In the genomic region with DNA sequence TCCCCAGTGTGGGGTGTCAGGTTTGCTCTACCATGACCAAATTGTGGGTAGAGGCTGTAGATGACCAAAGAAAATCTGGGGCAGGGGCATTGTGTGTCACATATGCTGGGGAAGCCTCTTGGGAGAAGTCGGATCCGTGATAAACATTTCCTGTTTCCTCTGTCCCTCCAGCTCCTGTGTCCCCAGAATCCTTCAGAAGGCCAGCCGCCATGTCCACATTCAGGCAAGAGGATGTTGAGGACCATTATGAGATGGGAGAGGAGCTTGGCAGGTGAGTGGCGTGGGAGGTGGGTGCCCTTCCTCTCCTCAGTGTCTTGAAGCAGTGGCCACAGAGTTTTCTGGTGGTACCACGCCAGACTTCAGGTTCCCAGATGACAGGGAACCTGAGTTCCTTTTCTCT, we compare ENCODE assay signal across 7 mouse cellular contexts. TPM values are rescaled to one million over a fixed set of nuclear protein-coding genes. Genes with fewer than 3 reads are reported as not detected.
A peak's percentile ranks its signal among the peaks of the same experiment; 100 is the strongest.
DNase-seq lines count a peak whose midpoint lies in the region; ATAC-seq lines count a peak whose summit lies in the region.

A gene (minus strand): TSS at position 45 of the 400 bp plus-strand sequence.

- H3K4me3 ChIP-seq in megakaryocyte, embryonic 14.5 days (replicated peaks) = peak within 1 kb of the TSS; percentile 96
- peak within 1 kb of the TSS; percentile 60 for H3K4me3 ChIP-seq in forebrain, embryonic 14.5 days (ENCODE audit: low read depth, low read length)
- H3K4me3 ChIP-seq in limb, embryonic 15.5 days = peak within 1 kb of the TSS; percentile 73
- peak within 1 kb of the TSS; percentile 82 for H3K4me3 ChIP-seq in stomach, embryonic 16.5 days (replicated peaks; ENCODE audit: low read length)

- no peaks in the 10 kb centered on the region for H3K27me3 ChIP-seq in megakaryocyte, embryonic 14.5 days (replicated peaks)
- no peaks in the 10 kb centered on the region for H3K27me3 ChIP-seq in forebrain, embryonic 14.5 days (replicated peaks; ENCODE audit: control insufficient read depth, insufficient read depth, low read length)
- no peaks in the 10 kb centered on the region for H3K27me3 ChIP-seq in limb, embryonic 15.5 days
- H3K27me3 ChIP-seq in stomach, embryonic 16.5 days (ENCODE audit: control insufficient read depth, insufficient read depth, low read length) = no peaks in the 10 kb centered on the region

- peak within 1 kb of the TSS; percentile 61 for H3K4me2 ChIP-seq in forebrain, embryonic 14.5 days (ENCODE audit: low read length)
- H3K4me2 ChIP-seq in limb, embryonic 15.5 days = peak within 1 kb of the TSS; percentile 54
- H3K4me2 ChIP-seq in stomach, embryonic 16.5 days (ENCODE audit: low read depth, low read length) = peak within 1 kb of the TSS; percentile 85

- H3K4me1 ChIP-seq in megakaryocyte, embryonic 14.5 days = peaks cover 71% of the 10 kb centered on the region
- no peaks in the 10 kb centered on the region for H3K4me1 ChIP-seq in forebrain, embryonic 14.5 days (ENCODE audit: control insufficient read depth, insufficient read depth, low read length)
- H3K4me1 ChIP-seq in limb, embryonic 15.5 days = peaks cover 52% of the 10 kb centered on the region
- H3K4me1 ChIP-seq in stomach, embryonic 16.5 days (ENCODE audit: control insufficient read depth, insufficient read depth, low read length) = peaks cover 27% of the 10 kb centered on the region

- no peak for ATAC-seq in megakaryocyte, adult 5-6 weeks (ENCODE audit: poor library complexity, severe bottlenecking)
- ATAC-seq in forebrain, embryonic 14.5 days = no peak
- no peak for ATAC-seq in limb, embryonic 15.5 days (ENCODE audit: insufficient number of reproducible peaks, low FRiP score, low TSS enrichment, low read depth)
- ATAC-seq in stomach, embryonic 16.5 days (ENCODE audit: insufficient read depth, low FRiP score) = no peak

- peak within 1 kb of the TSS; percentile 86 for H3K27ac ChIP-seq in forebrain, embryonic 14.5 days (ENCODE audit: low read depth, low read length)
- peak within 1 kb of the TSS; percentile 89 for H3K27ac ChIP-seq in limb, embryonic 15.5 days
- peak within 1 kb of the TSS; percentile 93 for H3K27ac ChIP-seq in stomach, embryonic 16.5 days (ENCODE audit: low read length)

- peaks cover 4% of the 10 kb centered on the region for H3K9me3 ChIP-seq in megakaryocyte, embryonic 14.5 days
- no peaks in the 10 kb centered on the region for H3K9me3 ChIP-seq in forebrain, embryonic 14.5 days (replicated peaks; ENCODE audit: control insufficient read depth, low read length)
- no peaks in the 10 kb centered on the region for H3K9me3 ChIP-seq in limb, embryonic 15.5 days
- H3K9me3 ChIP-seq in stomach, embryonic 16.5 days (replicated peaks; ENCODE audit: control insufficient read depth, low read length) = no peaks in the 10 kb centered on the region

- H3K9ac ChIP-seq in forebrain, embryonic 14.5 days (ENCODE audit: low read length) = peak within 1 kb of the TSS; percentile 78
- peak within 1 kb of the TSS; percentile 57 for H3K9ac ChIP-seq in limb, embryonic 15.5 days
- peak within 1 kb of the TSS; percentile 84 for H3K9ac ChIP-seq in stomach, embryonic 16.5 days (ENCODE audit: low read length)

- H3K36me3 ChIP-seq in megakaryocyte, embryonic 14.5 days (replicated peaks; ENCODE audit: low read length) = peaks cover 83% of the 10 kb centered on the region
- peaks cover 65% of the 10 kb centered on the region for H3K36me3 ChIP-seq in forebrain, embryonic 14.5 days (ENCODE audit: control insufficient read depth, insufficient read depth, low read length)
- H3K36me3 ChIP-seq in limb, embryonic 15.5 days = peaks cover 79% of the 10 kb centered on the region
- peaks cover 37% of the 10 kb centered on the region for H3K36me3 ChIP-seq in stomach, embryonic 16.5 days (ENCODE audit: control insufficient read depth, insufficient read depth, low read length)

- WGBS in forebrain, embryonic 14.5 days = 87% methylated on average over 5 of the region's 5 CpGs
- 82% methylated on average over 5 of the region's 5 CpGs for WGBS in limb, embryonic 15.5 days
- WGBS in stomach, embryonic 16.5 days = 86% methylated on average over 5 of the region's 5 CpGs

- DNase-seq in forebrain, embryonic 14.5 days (ENCODE audit: low spot score) = no peak
- DNase-seq in adrenal gland, adult 18-20 months (ENCODE audit: low spot score in 2 of 2) = no peak
- DNase-seq in gastrocnemius, adult 18-20 months (ENCODE audit: low spot score) = no peak

RNA-seq across cellular contexts. Expression of the gene that starts here (rescaled TPM):
- not detected in 2 replicates for polyA plus RNA-seq in megakaryocyte, embryonic 14.5 days (2012; ENCODE audit: insufficient read depth, low replicate concordance)
- total RNA-seq in megakaryocyte, adult 5-6 weeks (2015) = not detected in 2 replicates
- not detected in 2 replicates for total RNA-seq in megakaryocyte, adult 5-6 weeks (2017)
- not detected in 2 replicates for polyA plus RNA-seq in forebrain, embryonic 14.5 days (2014; fragmentation: Nextera tagmentation; extraction: Ambion mirVana)
- not detected in 2 replicates for polyA plus RNA-seq in limb, embryonic 15.5 days (2015; fragmentation: Nextera tagmentation; extraction: Ambion mirVana)
- polyA plus RNA-seq in stomach, embryonic 16.5 days (2015; fragmentation: Nextera tagmentation; extraction: Ambion mirVana) = not detected in 2 replicates
- not detected for total RNA-seq in adrenal gland, adult 18-20 months (2021)
- total RNA-seq in gastrocnemius, adult 18-20 months (2021) = not detected
